Comparison of ENCODE assay signal across 9 mouse cellular contexts in the genomic region with DNA sequence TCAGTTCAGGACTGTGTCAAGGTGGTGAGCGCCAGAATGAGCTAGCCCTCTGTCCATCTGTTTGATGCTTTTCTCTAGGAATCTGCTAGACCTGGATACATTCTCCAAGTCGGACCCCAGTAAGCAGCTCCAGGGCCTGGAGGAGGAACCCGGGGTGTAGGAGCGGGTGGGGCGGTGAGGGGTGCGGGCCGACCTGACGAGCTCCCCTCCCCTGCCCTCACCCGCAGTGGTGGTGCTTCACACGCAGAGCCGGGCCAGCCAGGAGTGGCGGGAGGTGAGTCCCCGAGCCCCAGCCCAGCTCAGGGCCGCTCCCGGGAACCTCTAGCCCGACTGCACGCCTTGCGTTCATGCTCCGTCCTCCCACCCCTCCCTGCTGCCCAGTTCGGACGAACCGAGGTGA. TPM values are rescaled to one million over a fixed set of nuclear protein-coding genes. Genes with fewer than 3 reads are reported as not detected.
DNase-seq lines count a peak whose midpoint lies in the region; ATAC-seq and TF ChIP-seq lines count a peak whose summit lies in the region.
"Had no signal": no experiment of that assay in that cellular context is flagged by ENCODE, and none has a peak within 500 bp of the region (broad histone marks: within the 10 kb centered on the region; RNA-seq: fewer than 3 reads in every experiment).

No protein-coding gene starts in this region.

- ATAC-seq in hindbrain, postnatal 0 days: peak; percentile 50
- no peak for ATAC-seq in granulocyte monocyte progenitor cell, adult 5-6 weeks (replicated peaks; ENCODE audit: poor library complexity, severe bottlenecking)

- no peak overlapping the region for H3K9ac ChIP-seq in hindbrain, postnatal 0 days (replicated peaks; ENCODE audit: low read length)

- H3K9me3 ChIP-seq in hindbrain, postnatal 0 days (ENCODE audit: low read length): no peaks in the 10 kb centered on the region
- H3K9me3 ChIP-seq: megakaryocyte, embryonic 14.5 days had no signal

- peak overlapping the region; percentile 82 for H3K27ac ChIP-seq in left cerebral cortex, adult 2 months
- no peak overlapping the region for H3K27ac ChIP-seq in hindbrain, postnatal 0 days

- H3K27me3 ChIP-seq in hindbrain, postnatal 0 days (ENCODE audit: insufficient read depth, low read length): no peaks in the 10 kb centered on the region; the same call in 1 of the 2 replicates

- no peak for TF ChIP-seq CTCF in left cerebral cortex, adult 2 months (IDR thresholded peaks at IDR 0.05)
- no peak for TF ChIP-seq CTCF in hindbrain, postnatal 0 days (IDR thresholded peaks at IDR 0.05; ENCODE audit: low read depth)

- peak overlapping the region; percentile 70 for H3K4me2 ChIP-seq in hindbrain, postnatal 0 days (ENCODE audit: low read depth, low read length)

- peak in 1 of 2 experiments; percentile 26 for DNase-seq in left cerebral cortex, adult 2 months (ENCODE audit: extremely low spot score in 1 of 2, low spot score in 2 of 2)
- no peak for DNase-seq in left cerebral cortex, adult 8-10 months (ENCODE audit: low spot score in 2 of 2)
- peak; percentile 34 to 41 for DNase-seq in cerebellum, postnatal 36 days
- DNase-seq in hindbrain, postnatal 0 days (ENCODE audit: low spot score): no peak
- peak; percentile 21 for DNase-seq in retina, embryonic 14.5 days (ENCODE audit: low spot score)
- DNase-seq in adrenal gland, adult 2 months: no peak
- DNase-seq in spleen, postnatal 10 days (ENCODE audit: low spot score in 2 of 2): no peak

- H3K4me3 ChIP-seq in left cerebral cortex, adult 2 months: peak overlapping the region; percentile 53
- peak overlapping the region; percentile 38 for H3K4me3 ChIP-seq in hindbrain, postnatal 0 days (ENCODE audit: low read length)
- H3K4me3 ChIP-seq: megakaryocyte, embryonic 14.5 days had no signal

- intact Hi-C loops in left cerebral cortex, adult 2 months (cut with DNase I): no loop called here

- H3K36me3 ChIP-seq in hindbrain, postnatal 0 days (ENCODE audit: insufficient read depth, low read length): peaks cover 17% of the 10 kb centered on the region; the same call in 1 of the 2 replicates

- WGBS in hindbrain, postnatal 0 days: 4% methylated on average over 20 of the region's 22 CpGs

- H3K4me1 ChIP-seq in hindbrain, postnatal 0 days (ENCODE audit: insufficient read depth, low read length): peaks cover 8% of the 10 kb centered on the region

RNA-seq across cellular contexts. Expression of gene Cpne9, which starts 0.9 kb away (rescaled TPM):
- total RNA-seq in left cerebral cortex, adult 2 months (2021): 10 to 100 TPM; 75.7 to 80.5 TPM
- total RNA-seq in left cerebral cortex, adult 8-10 months (2022): 10 to 100 TPM; 66.7 to 78.5 (median 72.0) TPM
- 4.2 and 16.9 TPM in 2 replicates for total RNA-seq in hindbrain, postnatal 0 days (2014; rRNA removed)
- polyA plus RNA-seq in hindbrain, postnatal 0 days (2015; fragmentation: Nextera tagmentation; extraction: Ambion mirVana): 16.1 and 18.6 TPM in 2 replicates
- total RNA-seq in adrenal gland, adult 2 months (2021): 1 to 10 TPM; 2.8 to 3.4 TPM
- 2.2 and 7.4 TPM in 2 replicates for polyA plus RNA-seq in adrenal gland, adult 2 months (2012; rRNA removed)
- total RNA-seq in granulocyte monocyte progenitor cell, adult 5-6 weeks (2014; fragmentation: Nextera tagmentation): 0.19 TPM in 1 of 2 replicates, not detected in the other
- 0.39 TPM in 1 of 2 replicates, not detected in the other for total RNA-seq in granulocyte monocyte progenitor cell, adult 5-6 weeks (2017)

RNA-seq across cellular contexts. Expression of gene Brpf1, which starts 24.0 kb away (rescaled TPM):
- 10 to 100 TPM; 31.0 to 32.9 TPM for total RNA-seq in left cerebral cortex, adult 2 months (2021)
- 10 to 100 TPM; 30.0 to 32.9 (median 31.5) TPM for total RNA-seq in left cerebral cortex, adult 8-10 months (2022)
- total RNA-seq in hindbrain, postnatal 0 days (2014; rRNA removed): 34.4 and 34.6 TPM in 2 replicates
- 12.3 and 12.8 TPM in 2 replicates for polyA plus RNA-seq in hindbrain, postnatal 0 days (2015; fragmentation: Nextera tagmentation; extraction: Ambion mirVana)
- total RNA-seq in adrenal gland, adult 2 months (2021): 10 to 100 TPM; 23.8 to 24.2 TPM
- 14.3 and 15.1 TPM in 2 replicates for polyA plus RNA-seq in adrenal gland, adult 2 months (2012; rRNA removed)
- 48.4 and 53.2 TPM in 2 replicates for total RNA-seq in granulocyte monocyte progenitor cell, adult 5-6 weeks (2014; fragmentation: Nextera tagmentation)
- 40.0 and 43.8 TPM in 2 replicates for total RNA-seq in granulocyte monocyte progenitor cell, adult 5-6 weeks (2017)

RNA-seq across cellular contexts. Expression of gene Ogg1, which starts 43.8 kb away (rescaled TPM):
- 1 to 10 TPM; 6.1 to 7.6 TPM for total RNA-seq in left cerebral cortex, adult 2 months (2021)
- total RNA-seq in left cerebral cortex, adult 8-10 months (2022): 1 to 10 TPM; 7.5 to 9.3 (median 8.4) TPM
- 14.6 and 17.9 TPM in 2 replicates for total RNA-seq in hindbrain, postnatal 0 days (2014; rRNA removed)
- polyA plus RNA-seq in hindbrain, postnatal 0 days (2015; fragmentation: Nextera tagmentation; extraction: Ambion mirVana): 8.6 and 8.9 TPM in 2 replicates
- total RNA-seq in adrenal gland, adult 2 months (2021): 10 to 100 TPM; 10.5 to 16.4 TPM
- polyA plus RNA-seq in adrenal gland, adult 2 months (2012; rRNA removed): 22.0 and 22.3 TPM in 2 replicates
- 13.8 and 17.8 TPM in 2 replicates for total RNA-seq in granulocyte monocyte progenitor cell, adult 5-6 weeks (2014; fragmentation: Nextera tagmentation)
- total RNA-seq in granulocyte monocyte progenitor cell, adult 5-6 weeks (2017): 6.4 and 7.9 TPM in 2 replicates

RNA-seq across cellular contexts. Expression of gene Mtmr14, which starts 45.3 kb away (rescaled TPM):
- 10 to 100 TPM; 14.6 to 15.3 TPM for total RNA-seq in left cerebral cortex, adult 2 months (2021)
- total RNA-seq in left cerebral cortex, adult 8-10 months (2022): 10 to 100 TPM; 14.5 to 22.9 (median 16.4) TPM
- total RNA-seq in hindbrain, postnatal 0 days (2014; rRNA removed): 48.9 and 49.8 TPM in 2 replicates
- polyA plus RNA-seq in hindbrain, postnatal 0 days (2015; fragmentation: Nextera tagmentation; extraction: Ambion mirVana): 29.1 and 34.8 TPM in 2 replicates
- 10 to 100 TPM; 14.8 to 23.8 TPM for total RNA-seq in adrenal gland, adult 2 months (2021)
- polyA plus RNA-seq in adrenal gland, adult 2 months (2012; rRNA removed): 46.7 and 47.1 TPM in 2 replicates
- 32.4 and 37.6 TPM in 2 replicates for total RNA-seq in granulocyte monocyte progenitor cell, adult 5-6 weeks (2014; fragmentation: Nextera tagmentation)
- total RNA-seq in granulocyte monocyte progenitor cell, adult 5-6 weeks (2017): 31.0 and 40.9 TPM in 2 replicates

Comparison
In these comparisons a context has a peak if more than half of its experiments do, and no peak if none do; other contexts are left out.
1. DNase-seq: peak in cerebellum, postnatal 36 days (2 of 2) and retina, embryonic 14.5 days (single experiment); none in left cerebral cortex, adult 8-10 months (0 of 2), hindbrain, postnatal 0 days (single experiment), adrenal gland, adult 2 months (single experiment) and spleen, postnatal 10 days (0 of 2).